Mouse (Mus musculus) neutrophil, adult 5-6 weeks (primary cell): ENCODE data around the gene Nme8. TPM values are rescaled to one million over a fixed set of nuclear protein-coding genes. Genes with fewer than 3 reads are reported as not detected.

Experiments used
- ATAC-seq: fragments of 151-379, 151-347 bp; 2 replicates; pipeline ENCODE4 v1.8.0; 2017; ENCODE audit warnings: mild to moderate bottlenecking, moderate TSS enrichment; ENCODE audit not compliant: insufficient number of reproducible peaks, poor library complexity, low FRiP score, severe bottlenecking; ENCODE audit errors: extremely low read depth
- total RNA-seq: library from RNA; stranded (forward); fragments of 200-1000 nt; gene quantifications from 2 replicates; pipeline ENCODE4 v1.2.3, GENCODE M21; 2017

Gene Nme8
- total RNA-seq, 1 experiment from 2014 or later = not detected

GRCm38 (mm10) chr13:19649824-19650223 is 47.8 kb downstream of the Nme8 start:
- ATAC-seq = no peak

GRCm38 (mm10) chr13:19644225-19644624 is 53.4 kb downstream of the Nme8 start:
- ATAC-seq = no peak

- no peak for ATAC-seq
Observed at GRCm38 (mm10) chr13:19643519-19643918, 54.1 kb downstream of the Nme8 start.

GRCm38 (mm10) chr13:19640203-19640851 is 57.3 kb downstream of the Nme8 start:
- ATAC-seq = no peak

GRCm38 (mm10) chr13:19636131-19636530 is 61.5 kb downstream of the Nme8 start:
- ATAC-seq = no peak

GRCm38 (mm10) chr13:19630768-19631709 is 66.6 kb downstream of the Nme8 start:
- no peak for ATAC-seq

- ATAC-seq = no peak
Observed at GRCm38 (mm10) chr13:19626473-19626872, 71.1 kb downstream of the Nme8 start.

GRCm38 (mm10) chr13:19624632-19625320 is 72.8 kb downstream of the Nme8 start:
- no peak for ATAC-seq

- ATAC-seq = no peak
Observed at GRCm38 (mm10) chr13:19623228-19623905, 74.2 kb downstream of the Nme8 start.

- ATAC-seq = no peak
Observed at GRCm38 (mm10) chr13:19622573-19623227, 74.9 kb downstream of the Nme8 start, which contains the start of gene Sfrp4. Gene Sfrp4, plus strand, starts transcription at chr13:19623104.

- no peak for ATAC-seq
Observed at GRCm38 (mm10) chr13:19619216-19619927, 78.2 kb downstream of the Nme8 start, which contains the start of gene Epdr1. Gene Epdr1, minus strand, starts transcription at chr13:19619927.

- no peak for ATAC-seq
Observed at GRCm38 (mm10) chr13:19618841-19619215, 78.8 kb downstream of the Nme8 start.

GRCm38 (mm10) chr13:19618081-19618480 is 79.5 kb downstream of the Nme8 start:
- ATAC-seq = no peak

- no peak for ATAC-seq
Observed at GRCm38 (mm10) chr13:19614311-19614710, 83.3 kb downstream of the Nme8 start.

GRCm38 (mm10) chr13:19613426-19613825 is 84.2 kb downstream of the Nme8 start:
- no peak for ATAC-seq

- ATAC-seq = no peak
Observed at GRCm38 (mm10) chr13:19612963-19613362, 84.6 kb downstream of the Nme8 start.

GRCm38 (mm10) chr13:19612348-19612747 is 85.2 kb downstream of the Nme8 start:
- no peak for ATAC-seq

GRCm38 (mm10) chr13:19608120-19608519 is 89.5 kb downstream of the Nme8 start:
- ATAC-seq = no peak
